Mouse (Mus musculus): Measurements from ENCODE around the gene Il17re. TPM values are rescaled to one million over a fixed set of nuclear protein-coding genes. Genes with fewer than 3 reads are reported as not detected.
A peak's percentile ranks its signal among the peaks of the same experiment; 100 is the strongest.

Il17re gene
- polyA plus RNA-seq, 2 experiments from 2014 or later: 1.2 TPM; not detected in 1

GRCm38 (mm10) chr6:113444207-113444965 is 13.9 kb upstream of the Il17re start:
- ATAC-seq: no peak

- ATAC-seq: no peak
These were observed 10.6 kb upstream of the Il17re start for GRCm38 (mm10) chr6:113447639-113448038.

GRCm38 (mm10) chr6:113451839-113452238 is 6.4 kb upstream of the Il17re start:
- no peak for ATAC-seq

DNA sequence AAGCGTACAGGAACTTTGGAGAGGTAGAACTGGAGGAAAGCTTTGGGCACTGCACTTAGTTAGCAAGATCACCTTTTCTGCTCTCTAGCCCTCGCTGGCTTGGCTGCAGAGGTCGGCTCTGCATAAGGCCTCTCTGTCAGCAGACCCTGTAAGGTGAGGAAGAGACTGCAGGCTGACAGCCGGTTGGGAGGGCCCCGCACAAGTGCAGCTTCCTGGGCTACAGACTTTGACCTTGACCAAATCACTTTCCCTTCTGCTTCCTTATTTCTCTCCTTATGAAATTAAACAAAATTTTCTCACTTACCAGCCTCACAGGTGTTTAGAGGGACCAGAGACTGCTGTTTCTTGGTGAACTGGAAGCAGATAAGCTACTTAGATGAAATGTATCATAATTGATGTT is 3.3 kb upstream of the Il17re start:
- ATAC-seq: no peak

GRCm38 (mm10) chr6:113458635-113459034 is 351 bp downstream of the Il17re start:
- no peak for ATAC-seq

GRCm38 (mm10) chr6:113464040-113464439 is 5.8 kb downstream of the Il17re start:
- no peak for ATAC-seq

GRCm38 (mm10) chr6:113465602-113466001 is 7.3 kb downstream of the Il17re start:
- no peak for ATAC-seq

GRCm38 (mm10) chr6:113468512-113468911 is 10.2 kb downstream of the Il17re start:
- ATAC-seq: no peak

DNA sequence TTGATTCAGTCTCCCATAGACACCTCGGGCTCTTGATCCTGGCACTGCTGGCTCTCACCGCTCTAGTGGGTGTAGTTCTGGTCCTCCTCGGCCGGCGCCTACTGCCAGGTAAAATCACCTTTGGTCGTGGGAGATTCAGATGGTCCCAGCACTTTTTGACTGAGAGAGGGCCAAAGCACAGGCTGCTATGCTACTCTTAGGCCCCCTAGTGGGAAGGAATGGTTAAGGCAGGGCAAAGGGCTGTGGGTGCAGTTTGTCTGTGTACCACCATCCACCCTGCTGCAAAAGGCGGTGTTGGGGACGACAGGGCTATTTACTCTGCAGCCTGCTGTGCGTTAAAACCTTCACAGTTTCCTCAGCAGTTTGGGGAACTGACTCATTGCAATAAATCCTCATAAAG is 10.7 kb downstream of the Il17re start:
- peak; percentile 98 for ATAC-seq

GRCm38 (mm10) chr6:113469432-113469831 is 11.1 kb downstream of the Il17re start:
- peak; percentile 48 for ATAC-seq

- ATAC-seq: no peak
These were observed 13.1 kb downstream of the Il17re start, which contains the start of gene Il17rc for GRCm38 (mm10) chr6:113471297-113471936. Gene Il17rc, plus strand, starts transcription at chr6:113471427.

- ATAC-seq: no peak
These were observed 13.8 kb downstream of the Il17re start for GRCm38 (mm10) chr6:113472061-113472460.

- no peak for ATAC-seq
These were observed 15.0 kb downstream of the Il17re start for GRCm38 (mm10) chr6:113473246-113473645.

- ATAC-seq: no peak
These were observed 15.4 kb downstream of the Il17re start for GRCm38 (mm10) chr6:113473715-113474114.

DNA sequence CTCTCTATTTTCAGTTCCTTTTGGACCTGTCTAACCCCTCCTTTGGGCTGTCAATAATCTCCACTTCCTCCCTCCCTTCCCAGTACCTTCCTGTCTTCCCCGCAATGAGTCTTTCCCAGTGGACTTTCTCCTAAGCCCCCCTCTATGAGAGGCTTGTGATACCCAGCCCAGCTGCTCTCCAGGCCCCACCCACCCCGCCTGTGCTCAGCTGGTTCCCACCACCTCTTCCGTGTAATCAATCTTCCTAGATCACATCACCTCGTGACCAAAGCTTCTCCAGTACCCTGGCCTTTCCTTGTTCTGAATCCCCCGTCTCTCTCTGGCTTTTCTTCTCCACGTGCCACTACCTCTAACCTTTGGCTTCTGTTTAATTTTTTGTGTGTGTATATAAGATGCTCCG is 19.1 kb downstream of the Il17re start:
- ATAC-seq: no peak

DNA sequence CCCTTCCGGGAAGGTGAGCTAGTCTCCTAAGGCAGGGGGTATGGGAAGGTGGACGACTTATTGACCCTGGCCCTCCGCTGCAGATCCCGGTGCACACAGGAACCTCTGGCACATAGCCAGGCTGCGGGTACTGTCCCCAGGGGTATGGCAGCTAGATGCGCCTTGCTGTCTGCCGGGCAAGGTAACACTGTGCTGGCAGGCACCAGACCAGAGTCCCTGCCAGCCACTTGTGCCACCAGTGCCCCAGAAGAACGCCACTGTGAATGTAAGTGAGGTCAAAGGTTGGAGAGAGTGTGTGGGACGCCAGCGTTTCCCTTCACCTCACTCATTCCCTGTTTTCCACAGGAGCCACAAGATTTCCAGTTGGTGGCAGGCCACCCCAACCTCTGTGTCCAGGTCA is 20.6 kb downstream of the Il17re start:
- no peak for ATAC-seq

DNA sequence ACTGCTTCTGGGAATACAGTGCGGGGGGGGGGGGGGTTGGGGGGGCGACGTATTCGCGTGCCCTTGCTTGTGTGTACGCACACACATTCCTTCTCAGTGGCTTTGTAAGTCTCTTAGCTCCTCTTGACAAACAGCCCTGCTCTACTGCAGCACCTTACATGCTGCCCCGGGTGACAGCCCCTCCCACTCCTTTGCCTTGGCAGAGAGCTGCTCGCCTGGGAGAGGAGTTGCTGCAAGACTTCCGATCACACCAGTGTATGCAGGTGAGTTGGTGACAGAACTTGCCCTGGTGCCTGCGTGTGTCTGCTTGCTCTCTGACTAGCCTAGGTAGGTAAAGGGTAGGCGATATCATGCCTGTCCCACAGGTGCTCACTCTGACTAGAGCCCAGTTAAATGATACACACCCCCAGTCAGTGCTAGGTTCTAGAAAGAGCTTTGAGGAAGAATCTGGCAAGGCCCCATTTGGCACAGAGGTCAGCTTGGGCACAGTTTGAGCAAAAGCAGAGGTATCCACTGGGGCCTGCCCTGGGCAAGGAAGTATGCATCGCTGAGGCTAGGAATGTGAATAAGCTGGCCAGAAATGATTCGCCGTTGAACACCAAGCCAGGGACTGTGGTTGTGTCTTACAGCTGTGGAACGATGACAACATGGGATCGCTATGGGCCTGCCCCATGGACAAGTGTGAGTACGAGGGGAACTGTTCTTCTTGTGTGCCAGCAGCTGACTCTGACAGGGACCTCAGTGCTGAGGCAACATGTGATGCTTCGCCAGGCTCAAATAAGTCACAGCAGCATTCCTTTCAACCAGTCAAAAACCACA is 22.5 kb downstream of the Il17re start:
- ATAC-seq: no peak

- peak; percentile 43 for ATAC-seq
These were observed 24.3 kb downstream of the Il17re start for GRCm38 (mm10) chr6:113482477-113483099.

GRCm38 (mm10) chr6:113483100-113483615 is 24.9 kb downstream of the Il17re start, which contains the start of gene Creld1:
Gene Creld1, plus strand, starts transcription at chr6:113483297.
- peak; percentile 98 for ATAC-seq

GRCm38 (mm10) chr6:113483729-113484128 is 25.4 kb downstream of the Il17re start:
- no peak for ATAC-seq

DNA sequence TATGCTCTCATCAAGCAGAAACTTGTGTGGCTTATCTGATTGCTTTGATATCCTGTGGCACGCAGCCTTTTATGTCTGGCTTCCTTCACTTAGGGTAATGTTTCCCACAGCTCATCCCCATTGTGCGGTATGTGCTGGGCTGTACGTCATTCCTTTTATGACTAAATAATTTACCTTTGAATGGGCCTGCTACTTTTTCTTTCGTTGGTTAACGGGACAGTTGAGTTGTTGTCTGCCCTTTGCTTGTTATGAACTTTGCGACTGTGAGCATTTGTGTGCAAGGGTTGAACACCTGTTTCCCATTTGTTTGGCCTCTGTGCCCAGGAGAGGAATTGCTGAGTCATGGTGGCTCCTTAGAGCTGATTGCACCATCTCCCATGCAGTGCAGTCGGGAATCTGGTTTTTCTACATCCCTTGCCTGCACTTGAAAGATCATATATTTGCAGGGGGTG is 28.9 kb downstream of the Il17re start:
- ATAC-seq: no peak

DNA sequence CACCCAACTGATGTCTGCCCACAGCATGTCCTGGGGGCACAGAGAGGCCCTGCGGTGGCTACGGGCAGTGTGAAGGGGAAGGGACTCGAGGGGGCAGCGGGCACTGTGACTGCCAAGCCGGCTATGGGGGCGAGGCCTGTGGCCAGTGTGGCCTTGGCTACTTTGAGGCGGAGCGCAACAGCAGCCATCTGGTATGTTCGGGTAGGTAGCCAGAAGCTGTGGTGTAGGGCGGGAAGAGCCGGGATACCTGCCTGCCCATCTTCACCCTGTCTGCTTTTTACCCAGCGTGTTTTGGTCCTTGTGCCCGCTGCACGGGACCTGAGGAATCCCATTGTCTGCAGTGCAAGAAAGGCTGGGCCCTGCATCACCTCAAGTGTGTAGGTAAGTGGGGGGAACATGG is 31.1 kb downstream of the Il17re start:
- ATAC-seq: no peak

Measured in CD4-positive, CD25-positive, alpha-beta regulatory T cell, adult 4 months (primary cell).